ENCODE assay signal across 11 mouse cellular contexts in the genomic region with DNA sequence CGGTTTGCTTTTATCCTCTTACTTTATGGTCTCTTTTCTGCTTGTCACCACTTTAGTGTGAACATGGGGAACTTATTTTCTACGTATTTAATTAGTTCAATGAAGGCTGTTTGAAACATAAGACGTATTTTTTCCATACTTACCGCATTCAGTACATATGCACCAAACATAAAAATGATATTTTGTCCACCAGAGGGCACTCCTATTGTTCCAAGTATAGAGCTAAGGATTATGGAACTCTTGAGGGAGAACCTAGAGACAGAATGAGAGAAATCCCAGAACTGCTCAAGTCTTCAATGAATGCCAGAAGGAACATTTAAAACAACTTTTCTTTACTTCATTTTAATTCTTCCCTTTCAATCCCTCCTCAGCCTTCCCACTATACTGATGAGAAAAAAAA.
DNase-seq lines count a peak whose midpoint lies in the region; TF ChIP-seq lines count a peak whose summit lies in the region.
"Had no signal": no experiment of that assay in that cellular context is flagged by ENCODE, and none has a peak within 500 bp of the region (broad histone marks: within the 10 kb centered on the region; RNA-seq: fewer than 3 reads in every experiment).

No protein-coding gene starts in this region.

- peak; percentile 48 for TF ChIP-seq CTCF in gastrocnemius, adult 2 months (IDR thresholded peaks at IDR 0.05)

- no peak overlapping the region for H3K4me3 ChIP-seq in gastrocnemius, adult 2 months
- H3K4me3 ChIP-seq: myocyte had no signal

- intact Hi-C loops in gastrocnemius, adult 2 months (cut with DNase I): loop anchor here (1.0 kb wide), 1 partner anchor 818 kb away; no protein-coding TSS in a partner anchor

- no peak overlapping the region for H3K27ac ChIP-seq in gastrocnemius, adult 2 months

- DNase-seq in gastrocnemius, adult 2 months: no peak
- no peak for DNase-seq in gastrocnemius, adult 18-20 months (ENCODE audit: low spot score)
- DNase-seq in lung, postnatal 10 days: peak; percentile 4
- no peak for DNase-seq in lung, adult 18-20 months
- DNase-seq in ZHBTc4 (ENCODE audit: low read depth, low spot score): peak; percentile 27
- peak; percentile 64 for DNase-seq in retina, postnatal 1 day
- no peak for DNase-seq in layer of hippocampus, adult 9-10 months (ENCODE audit: low spot score)
- DNase-seq in layer of hippocampus, postnatal 25 days (ENCODE audit: extremely low spot score in 1 of 2, low spot score in 1 of 2): no peak
- DNase-seq: gastrocnemius, postnatal 36 days; left cerebral cortex, postnatal 4 days had no signal

Comparison
In these comparisons a context has a peak if more than half of its experiments do, and no peak if none do; other contexts are left out.
1. DNase-seq: peak in lung, postnatal 10 days (single experiment), ZHBTc4 (single experiment) and retina, postnatal 1 day (single experiment); none in gastrocnemius, adult 2 months (single experiment), gastrocnemius, adult 18-20 months (single experiment), lung, adult 18-20 months (0 of 2), layer of hippocampus, adult 9-10 months (single experiment) and layer of hippocampus, postnatal 25 days (0 of 2).